Comparison of ENCODE assay signal across 12 mouse cellular contexts in the genomic region with DNA sequence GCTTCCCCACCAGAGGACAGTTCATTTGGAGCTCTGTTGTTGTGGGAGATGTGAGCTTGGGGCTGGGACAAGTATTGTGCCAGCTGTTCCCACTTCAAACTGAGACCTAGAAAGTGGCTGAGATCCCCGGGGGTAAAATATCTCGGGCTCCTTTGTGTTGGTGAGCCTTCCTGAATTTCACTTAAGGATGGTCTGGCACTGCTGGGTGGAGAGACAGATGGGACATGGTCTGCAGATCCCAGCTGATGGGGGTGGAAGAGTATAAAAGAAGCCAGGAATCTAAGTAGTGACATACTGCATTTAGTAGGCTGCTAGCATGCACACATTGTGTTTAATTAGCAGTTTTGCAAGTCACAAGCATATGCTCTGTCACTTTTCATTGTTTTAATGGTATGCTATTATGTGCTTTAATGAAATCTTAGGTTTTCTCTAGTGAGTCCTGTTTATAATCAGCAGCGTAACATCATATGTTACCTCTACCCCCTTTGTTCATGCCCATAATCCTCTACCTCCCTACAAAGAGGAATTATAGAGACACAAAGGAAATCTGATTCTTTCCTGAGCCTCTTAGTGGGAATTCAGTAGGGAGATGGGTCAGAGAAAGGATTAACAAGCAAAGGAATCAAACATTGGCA. TPM values are rescaled to one million over a fixed set of nuclear protein-coding genes. Genes with fewer than 3 reads are reported as not detected.
A peak's percentile ranks its signal among the peaks of the same experiment; 100 is the strongest.
DNase-seq lines count a peak whose midpoint lies in the region; ATAC-seq lines count a peak whose summit lies in the region.
"Had no signal": no experiment of that assay in that cellular context is flagged by ENCODE, and none has a peak within 500 bp of the region (broad histone marks: within the 10 kb centered on the region; RNA-seq: fewer than 3 reads in every experiment).

No protein-coding gene starts in this region.

- peak; percentile 60 for DNase-seq in layer of hippocampus, postnatal 36 days
- peak; percentile 66 for DNase-seq in right cerebral cortex, adult 18-20 months
- DNase-seq in kidney, postnatal 10 days: no peak
- no peak for DNase-seq in adrenal gland, postnatal 14 days
- DNase-seq: adrenal gland, postnatal 25 days; lung, embryonic 14.5 days had no signal

- no peaks in the 10 kb centered on the region for H3K36me3 ChIP-seq in embryonic facial prominence, embryonic 15.5 days
- H3K36me3 ChIP-seq in kidney, embryonic 14.5 days (ENCODE audit: control insufficient read depth, insufficient read depth, low read length): no peaks in the 10 kb centered on the region
- H3K36me3 ChIP-seq: heart, embryonic 10.5 days had no signal

- no peak overlapping the region for H3K27ac ChIP-seq in embryonic facial prominence, embryonic 15.5 days (replicated peaks)
- H3K27ac ChIP-seq in kidney, embryonic 14.5 days (ENCODE audit: low read depth, low read length): no peak overlapping the region
- H3K27ac ChIP-seq: heart, embryonic 10.5 days had no signal

- H3K9ac ChIP-seq in embryonic facial prominence, embryonic 15.5 days: no peak overlapping the region
- H3K9ac ChIP-seq in kidney, embryonic 14.5 days (ENCODE audit: low read depth, low read length): no peak overlapping the region
- H3K9ac ChIP-seq: lung, embryonic 14.5 days had no signal

- no peaks in the 10 kb centered on the region for H3K4me1 ChIP-seq in embryonic facial prominence, embryonic 15.5 days
- H3K4me1 ChIP-seq in kidney, embryonic 14.5 days (ENCODE audit: control insufficient read depth, insufficient read depth, low read length): no peaks in the 10 kb centered on the region
- H3K4me1 ChIP-seq: heart, embryonic 10.5 days had no signal

- H3K4me2 ChIP-seq in embryonic facial prominence, embryonic 15.5 days (replicated peaks): no peak overlapping the region
- no peak overlapping the region for H3K4me2 ChIP-seq in kidney, embryonic 14.5 days (replicated peaks; ENCODE audit: low read depth, low read length)
- H3K4me2 ChIP-seq: lung, embryonic 14.5 days had no signal

- no peaks in the 10 kb centered on the region for H3K27me3 ChIP-seq in embryonic facial prominence, embryonic 15.5 days
- no peaks in the 10 kb centered on the region for H3K27me3 ChIP-seq in kidney, embryonic 14.5 days (ENCODE audit: control insufficient read depth, insufficient read depth, low read length)

- peak; percentile 34; the same call in 1 of the 2 replicates for ATAC-seq in embryonic facial prominence, embryonic 15.5 days (ENCODE audit: insufficient number of reproducible peaks, low FRiP score, low TSS enrichment, low read depth)
- ATAC-seq in frontal cortex, adult (ENCODE audit: low TSS enrichment): peak; percentile 100
- ATAC-seq in kidney, embryonic 14.5 days (ENCODE audit: low FRiP score, low TSS enrichment): no peak

- WGBS in embryonic facial prominence, embryonic 15.5 days: 36% methylated on average over 3 of the region's 3 CpGs
- 56% methylated on average over 3 of the region's 3 CpGs for WGBS in kidney, embryonic 14.5 days

- no peak overlapping the region for H3K4me3 ChIP-seq in embryonic facial prominence, embryonic 15.5 days (replicated peaks)
- H3K4me3 ChIP-seq in kidney, embryonic 14.5 days (ENCODE audit: low read length): no peak overlapping the region
- H3K4me3 ChIP-seq: heart, embryonic 10.5 days had no signal

- no peaks in the 10 kb centered on the region for H3K9me3 ChIP-seq in embryonic facial prominence, embryonic 15.5 days (replicated peaks)
- no peaks in the 10 kb centered on the region for H3K9me3 ChIP-seq in kidney, embryonic 14.5 days (ENCODE audit: control insufficient read depth, low read length)
- H3K9me3 ChIP-seq: heart, embryonic 10.5 days had no signal

RNA-seq across cellular contexts. Expression of a gene that starts 8.4 kb away (rescaled TPM):
- 50.0 and 120 TPM in 2 replicates for polyA plus RNA-seq in embryonic facial prominence, embryonic 15.5 days (2015; fragmentation: Nextera tagmentation; extraction: Ambion mirVana)
- total RNA-seq in layer of hippocampus, postnatal 36 days (2021): not detected
- not detected in 2 replicates for total RNA-seq in adrenal gland, postnatal 14 days (2021)
- polyA plus RNA-seq in kidney, embryonic 14.5 days (2014; fragmentation: Nextera tagmentation; extraction: Ambion mirVana): not detected in 2 replicates
- total RNA-seq: adrenal gland, postnatal 25 days; MEL had no signal
- polyA plus RNA-seq: embryonic facial prominence, embryonic 11.5 days; heart, embryonic 10.5 days; lung, embryonic 14.5 days had no signal

RNA-seq across cellular contexts. Expression of a gene that starts 37.8 kb away (rescaled TPM):
- polyA plus RNA-seq in embryonic facial prominence, embryonic 15.5 days (2015; fragmentation: Nextera tagmentation; extraction: Ambion mirVana): 0.23 TPM in 1 of 2 replicates, not detected in the other
- total RNA-seq in layer of hippocampus, postnatal 36 days (2021): not detected
- total RNA-seq in adrenal gland, postnatal 14 days (2021): not detected in 2 replicates
- not detected in 2 replicates for polyA plus RNA-seq in kidney, embryonic 14.5 days (2014; fragmentation: Nextera tagmentation; extraction: Ambion mirVana)
- total RNA-seq: adrenal gland, postnatal 25 days; MEL had no signal
- polyA plus RNA-seq: embryonic facial prominence, embryonic 11.5 days; heart, embryonic 10.5 days; lung, embryonic 14.5 days had no signal

Comparison
In these comparisons a context has a peak if more than half of its experiments do, and no peak if none do; other contexts are left out.
1. DNase-seq: peak in layer of hippocampus, postnatal 36 days (2 of 2) and right cerebral cortex, adult 18-20 months (single experiment); none in kidney, postnatal 10 days (single experiment) and adrenal gland, postnatal 14 days (single experiment).